Mouse (Mus musculus) heart, embryonic 10.5 days (tissue): ENCODE measurements around the gene Tdg. TPM values are rescaled to one million over a fixed set of nuclear protein-coding genes. Genes with fewer than 3 reads are reported as not detected.

Experiments
- DNase-seq: peaks from one replicate; pipeline ENCODE4 v3.0.0-alpha.2; 2017; ENCODE audit warnings: low spot score
- H3K27ac ChIP-seq: fragments of 300-500 bp; sonication (generic); 2 replicates; pipeline ENCODE4 v1.5.1; 2016; ENCODE audit warnings: mild to moderate bottlenecking
- H3K27me3 ChIP-seq: fragments of 300-500 bp; sonication (generic); 2 replicates; pipeline ENCODE4 v1.6.1; 2016; ENCODE audit warnings: mild to moderate bottlenecking; ENCODE audit not compliant: poor library complexity, insufficient read depth, severe bottlenecking
- H3K36me3 ChIP-seq: fragments of 300-500 bp; sonication (generic); 2 replicates; pipeline ENCODE4 v1.6.1; 2016; ENCODE audit warnings: mild to moderate bottlenecking, moderate library complexity
- H3K4me1 ChIP-seq: fragments of 300-500 bp; sonication (generic); 2 replicates; pipeline ENCODE4 v1.6.1; 2016; ENCODE audit warnings: mild to moderate bottlenecking
- H3K4me3 ChIP-seq: fragments of 300-500 bp; sonication (generic); 2 replicates; pipeline ENCODE4 v1.5.1; 2016; ENCODE audit warnings: mild to moderate bottlenecking, moderate library complexity
- H3K9me3 ChIP-seq: fragments of 300-500 bp; sonication (generic); 2 replicates; pipeline ENCODE4 v1.6.1; 2016; ENCODE audit warnings: mild to moderate bottlenecking, moderate library complexity
- WGBS: fragments of 180-500 bp; shearing (Covaris S2); methylation state at CpG from one replicate; pipeline ENCODE4 v1.1.7; 2016; 5-methylcytosine and 5-hydroxymethylcytosine counted together
- polyA plus RNA-seq: library from polyadenylated mRNA; unstranded; fragments of >200 nt; fragmentation: Nextera tagmentation; extraction: Ambion mirVana; gene quantifications from 2 replicates; pipeline ENCODE4 v1.2.1, GENCODE M21; 2016

Gene Tdg
- polyA plus RNA-seq, 1 experiment from 2014 or later = 163 TPM

GRCm38 (mm10) chr10:82670205-82670604 lies 40.6 kb downstream of the Tdg start:
- Histone ChIP-seq H3K4me3 (no peak overlapping the region), H3K27ac (no peak overlapping the region), H3K4me1 (peaks cover 5% of the 10 kb centered on the region; the same call in 1 of the 2 replicates), H3K9me3 (no peaks in the 10 kb centered on the region), H3K27me3 (no peaks in the 10 kb centered on the region), H3K36me3 (no peaks in the 10 kb centered on the region)
- 79% methylated on average over 6 of the region's 6 CpGs for WGBS
- no peak for DNase-seq

DNA sequence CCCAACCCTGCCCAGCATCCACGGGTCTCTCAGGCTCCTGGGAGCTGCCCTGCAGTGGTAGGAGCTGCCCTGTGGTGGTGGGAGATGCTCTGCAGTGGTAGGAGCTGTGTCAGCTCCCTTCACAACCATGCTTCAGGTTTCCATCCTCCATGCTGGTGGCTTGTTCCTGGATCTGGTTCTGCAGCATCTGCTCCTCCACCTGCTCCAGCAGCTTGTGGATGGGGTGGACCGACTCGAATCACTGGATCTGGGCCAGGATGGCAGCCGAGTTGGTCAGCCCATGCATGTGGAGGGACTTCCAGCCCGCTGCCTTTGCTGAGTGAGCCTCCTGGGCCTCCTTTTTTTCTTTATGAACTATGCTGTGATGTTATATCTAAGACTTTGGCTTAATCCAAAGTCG lies 47.3 kb downstream of the Tdg start:
- H3K4me1 ChIP-seq = no peaks in the 10 kb centered on the region
- no peaks in the 10 kb centered on the region for H3K9me3 ChIP-seq
- no peaks in the 10 kb centered on the region for H3K27me3 ChIP-seq
- DNase-seq = no peak
- no peak overlapping the region for H3K4me3 ChIP-seq
- H3K36me3 ChIP-seq = no peaks in the 10 kb centered on the region
- H3K27ac ChIP-seq = no peak overlapping the region
- 80% methylated on average over 6 of the region's 6 CpGs for WGBS

DNA sequence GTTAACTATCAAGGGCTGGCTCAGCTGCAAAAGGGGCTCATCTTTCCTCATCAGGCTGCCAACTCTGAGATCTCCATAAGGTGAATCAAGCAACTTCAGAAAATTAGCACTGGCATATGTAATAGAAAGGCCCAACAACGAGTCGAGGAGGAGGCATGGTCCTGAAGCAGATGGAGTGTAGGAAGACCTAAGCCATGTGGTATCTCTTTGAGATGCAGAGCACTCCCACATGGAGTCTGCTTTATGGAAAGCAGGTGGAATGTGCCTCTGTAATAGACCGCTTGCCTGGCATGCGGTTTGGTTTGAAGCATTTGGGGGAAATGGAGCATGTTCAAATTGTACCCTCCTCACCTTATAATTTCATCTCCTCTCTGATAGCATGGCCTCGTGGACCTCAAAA lies 51.1 kb downstream of the Tdg start:
- no peak for DNase-seq
- WGBS = 83% methylated on average over 5 of the region's 5 CpGs
- H3K27ac ChIP-seq = no peak overlapping the region
- H3K36me3 ChIP-seq = no peaks in the 10 kb centered on the region
- H3K4me3 ChIP-seq = no peak overlapping the region
- no peaks in the 10 kb centered on the region for H3K4me1 ChIP-seq
- no peaks in the 10 kb centered on the region for H3K9me3 ChIP-seq
- no peaks in the 10 kb centered on the region for H3K27me3 ChIP-seq

DNA sequence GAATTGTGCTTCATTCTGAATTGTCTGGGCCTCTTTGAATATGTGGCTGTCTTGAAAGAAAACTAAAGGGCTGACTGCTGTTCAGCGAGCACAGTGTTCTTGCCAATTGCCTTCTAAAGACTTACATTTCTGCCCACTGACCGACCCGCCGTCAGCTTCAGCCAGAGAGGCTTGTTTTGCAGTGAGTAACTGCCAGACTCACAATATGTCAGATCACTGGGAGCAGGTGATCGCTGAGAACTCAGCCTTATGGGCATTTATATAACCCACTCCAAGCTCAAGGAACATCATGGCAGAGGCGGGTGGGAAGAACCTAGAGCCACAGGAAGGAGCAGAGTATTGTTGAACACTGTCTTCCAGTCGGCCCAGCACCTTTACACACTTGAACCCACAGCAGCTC lies 52.0 kb downstream of the Tdg start:
- no peak for DNase-seq
- 80% methylated on average over 7 of the region's 7 CpGs for WGBS
- Histone ChIP-seq H3K4me1 (no peaks in the 10 kb centered on the region), H3K36me3 (no peaks in the 10 kb centered on the region), H3K4me3 (no peak overlapping the region), H3K27ac (no peak overlapping the region), H3K27me3 (no peaks in the 10 kb centered on the region), H3K9me3 (no peaks in the 10 kb centered on the region)

DNA sequence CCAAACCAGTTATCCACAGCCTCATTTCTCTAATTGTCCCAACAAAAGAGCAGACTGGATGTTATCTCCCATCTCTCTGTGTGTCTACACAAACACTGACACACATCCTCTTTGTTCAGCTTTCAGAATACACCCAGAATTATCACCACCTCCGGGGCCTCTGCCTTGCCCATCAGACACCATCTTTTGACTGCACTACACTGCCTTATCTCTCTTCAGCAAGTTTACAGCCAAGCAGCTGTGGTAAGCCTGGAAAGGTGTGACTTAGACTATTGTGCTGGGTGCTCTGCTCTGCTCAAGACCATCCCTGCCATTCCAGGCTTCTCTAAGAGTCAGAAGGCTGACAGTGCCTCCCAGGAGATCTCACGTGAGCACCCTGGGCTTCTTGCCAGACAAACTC lies 55.8 kb downstream of the Tdg start:
- H3K36me3 ChIP-seq = no peaks in the 10 kb centered on the region
- H3K9me3 ChIP-seq = no peaks in the 10 kb centered on the region
- peaks cover 6% of the 10 kb centered on the region for H3K4me1 ChIP-seq
- no peak overlapping the region for H3K27ac ChIP-seq
- H3K27me3 ChIP-seq = no peaks in the 10 kb centered on the region
- 57% methylated on average over 2 of the region's 2 CpGs for WGBS
- no peak for DNase-seq
- no peak overlapping the region for H3K4me3 ChIP-seq

GRCm38 (mm10) chr10:82689681-82690211 lies 60.1 kb downstream of the Tdg start:
- peaks cover 9% of the 10 kb centered on the region for H3K4me1 ChIP-seq
- no peak overlapping the region; the same call in 1 of the 2 replicates for H3K4me3 ChIP-seq
- H3K36me3 ChIP-seq = no peaks in the 10 kb centered on the region
- H3K27ac ChIP-seq = no peak overlapping the region
- H3K9me3 ChIP-seq = no peaks in the 10 kb centered on the region
- 76% methylated on average over 7 of the region's 7 CpGs for WGBS
- DNase-seq = no peak
- H3K27me3 ChIP-seq = no peaks in the 10 kb centered on the region

DNA sequence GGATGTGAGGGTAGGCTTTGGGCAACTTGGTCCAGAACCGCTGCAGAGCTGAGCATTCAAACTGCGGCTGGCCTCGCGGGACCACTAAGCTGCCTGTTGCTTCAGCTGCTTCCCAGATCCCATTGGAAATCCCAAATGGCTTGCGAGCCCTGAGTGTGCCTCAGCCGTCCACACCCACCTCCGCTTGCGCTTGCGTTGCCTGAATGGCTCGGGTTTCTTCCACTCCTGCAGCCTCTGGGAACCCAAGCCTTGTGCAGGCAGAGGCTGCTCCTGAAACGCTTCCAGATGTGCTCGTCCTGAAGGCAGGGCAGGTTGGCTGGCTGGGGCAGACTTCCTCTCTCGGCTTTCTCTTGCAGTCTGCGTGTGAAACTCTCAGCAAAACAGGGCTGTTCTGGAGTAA lies 60.9 kb downstream of the Tdg start, which contains the start of gene Glt8d2:
Gene Glt8d2 (minus strand): TSS at position 157 of the 400 bp plus-strand sequence.
- WGBS = 3% methylated on average over 14 of the region's 14 CpGs
- H3K36me3 ChIP-seq = no peaks in the 10 kb centered on the region
- H3K4me1 ChIP-seq = peaks cover 9% of the 10 kb centered on the region
- peak; percentile 81 for DNase-seq
- peak within 1 kb of the TSS; percentile 44 for H3K4me3 ChIP-seq
- no peaks in the 10 kb centered on the region for H3K9me3 ChIP-seq
- peak within 1 kb of the TSS; percentile 26; the same call in 1 of the 2 replicates for H3K27ac ChIP-seq
- no peaks in the 10 kb centered on the region for H3K27me3 ChIP-seq

DNA sequence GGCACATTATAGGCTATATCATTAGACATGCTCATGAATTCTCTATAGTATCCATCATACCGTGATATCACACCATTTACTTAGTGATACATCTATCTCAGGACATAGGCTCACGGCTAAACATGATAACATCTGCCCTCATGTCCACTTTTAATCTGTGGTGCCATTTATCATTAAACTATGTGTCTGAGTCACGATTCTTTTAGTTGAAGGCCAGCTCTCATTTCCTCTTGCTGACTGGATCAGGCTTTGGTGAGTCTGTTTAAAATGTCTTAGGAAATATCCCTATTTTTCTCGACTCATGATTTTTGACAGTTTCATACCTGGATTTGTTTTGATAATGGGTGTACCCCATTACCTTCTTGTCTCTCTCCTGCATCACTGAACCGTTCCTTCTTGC lies 66.3 kb downstream of the Tdg start, which contains the start of gene Hcfc2:
Gene Hcfc2 (plus strand): TSS at position 205 of the 400 bp plus-strand sequence.
- Histone ChIP-seq H3K4me3 (no peak within 1 kb of the TSS), H3K27ac (no peak within 1 kb of the TSS), H3K9me3 (no peaks in the 10 kb centered on the region), H3K27me3 (no peaks in the 10 kb centered on the region), H3K4me1 (peaks cover 11% of the 10 kb centered on the region), H3K36me3 (no peaks in the 10 kb centered on the region)
- 68% methylated on average over 5 of the region's 5 CpGs for WGBS
- DNase-seq = no peak

- Histone ChIP-seq H3K4me3 (no peak overlapping the region), H3K27ac (no peak overlapping the region), H3K27me3 (no peaks in the 10 kb centered on the region), H3K36me3 (peaks cover 6% of the 10 kb centered on the region), H3K9me3 (no peaks in the 10 kb centered on the region), H3K4me1 (peaks cover 11% of the 10 kb centered on the region)
- no peak for DNase-seq
- 62% methylated on average over 4 of the region's 4 CpGs for WGBS
Measured at GRCm38 (mm10) chr10:82696453-82697079, 66.9 kb downstream of the Tdg start.

DNA sequence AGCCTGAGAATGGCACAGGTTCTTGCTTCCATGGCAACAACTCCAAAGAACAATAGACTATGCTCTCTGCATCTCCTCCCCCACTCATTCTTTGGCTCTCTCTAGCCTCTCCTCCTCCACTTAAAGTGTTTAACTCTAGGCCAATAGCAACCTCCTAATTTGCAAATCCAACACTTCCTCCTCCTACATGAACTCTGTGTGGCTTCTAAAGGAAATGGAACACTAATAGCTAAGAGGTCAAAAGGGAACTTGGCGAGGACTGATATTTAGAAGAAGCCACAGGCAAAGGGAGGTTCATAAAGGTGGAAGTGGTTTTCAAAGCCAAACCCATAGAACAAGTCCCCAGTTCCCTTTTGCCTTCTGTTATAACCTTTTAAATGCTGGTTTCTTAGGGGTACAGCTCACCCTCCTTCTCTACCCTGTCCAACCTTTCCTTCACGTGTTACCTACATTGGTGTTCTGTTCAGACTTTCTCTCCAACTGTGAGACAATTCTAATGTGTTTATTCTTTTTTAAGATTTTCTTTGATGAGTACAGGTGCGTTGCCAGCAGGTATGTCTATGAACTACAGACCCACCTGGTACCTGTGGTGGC lies 67.8 kb downstream of the Tdg start:
- Histone ChIP-seq H3K9me3 (no peaks in the 10 kb centered on the region), H3K27ac (no peak overlapping the region), H3K36me3 (peaks cover 11% of the 10 kb centered on the region), H3K27me3 (no peaks in the 10 kb centered on the region), H3K4me3 (no peak overlapping the region), H3K4me1 (peaks cover 11% of the 10 kb centered on the region)
- 82% methylated on average over 3 of the region's 3 CpGs for WGBS
- no peak for DNase-seq

DNA sequence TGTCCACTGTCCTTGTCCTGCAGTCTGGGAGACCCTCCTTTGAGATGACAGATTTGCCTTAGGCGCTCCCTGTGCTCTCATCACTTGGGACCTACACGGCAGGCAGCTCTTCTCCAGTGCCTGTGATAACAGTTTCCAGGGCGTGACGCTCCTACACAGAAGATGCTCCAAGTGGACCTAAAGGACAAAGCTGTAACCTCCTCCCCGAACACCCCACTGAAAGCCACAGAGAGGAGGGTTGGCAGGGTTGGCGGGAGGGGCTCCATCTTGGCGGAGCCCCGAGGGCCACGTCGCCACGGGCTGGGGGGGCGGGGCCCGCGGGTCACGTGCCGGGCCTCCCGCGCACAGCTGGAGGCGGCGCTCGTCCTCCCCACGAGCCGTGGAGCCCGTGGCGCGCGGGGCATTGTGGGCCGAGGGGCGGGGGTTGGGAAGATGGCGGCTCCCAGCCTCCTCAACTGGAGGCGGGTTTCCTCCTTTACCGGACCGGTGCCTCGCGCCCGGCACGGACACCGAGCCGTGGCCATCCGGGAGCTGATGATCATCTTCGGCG lies 69.2 kb downstream of the Tdg start:
- peaks cover 11% of the 10 kb centered on the region for H3K4me1 ChIP-seq
- peak overlapping the region; percentile 95 for H3K27ac ChIP-seq
- no peaks in the 10 kb centered on the region for H3K27me3 ChIP-seq
- peaks cover 13% of the 10 kb centered on the region for H3K36me3 ChIP-seq
- DNase-seq = peak; percentile 94
- H3K4me3 ChIP-seq = peak overlapping the region; percentile 81
- WGBS = 0% methylated on average over 42 of the region's 42 CpGs
- H3K9me3 ChIP-seq = no peaks in the 10 kb centered on the region

- H3K27ac ChIP-seq = peak overlapping the region; percentile 95
- no peaks in the 10 kb centered on the region for H3K27me3 ChIP-seq
- 0% methylated on average over 59 of the region's 59 CpGs for WGBS
- no peaks in the 10 kb centered on the region for H3K9me3 ChIP-seq
- peaks cover 11% of the 10 kb centered on the region for H3K4me1 ChIP-seq
- peaks cover 17% of the 10 kb centered on the region for H3K36me3 ChIP-seq
- DNase-seq = peak; percentile 82
- peak overlapping the region; percentile 81 for H3K4me3 ChIP-seq
Measured at GRCm38 (mm10) chr10:82699296-82699941, 69.8 kb downstream of the Tdg start.
